Mouse (Mus musculus) adrenal gland (tissue): ENCODE results near the gene Bcap31.

Experiments used
- intact Hi-C: fragments of 180-260 bp; cut with DNase I; formaldehyde crosslinking; loops from one replicate; pipeline ENCODE4 v1.15.1; 2025

Bcap31 gene

DNA sequence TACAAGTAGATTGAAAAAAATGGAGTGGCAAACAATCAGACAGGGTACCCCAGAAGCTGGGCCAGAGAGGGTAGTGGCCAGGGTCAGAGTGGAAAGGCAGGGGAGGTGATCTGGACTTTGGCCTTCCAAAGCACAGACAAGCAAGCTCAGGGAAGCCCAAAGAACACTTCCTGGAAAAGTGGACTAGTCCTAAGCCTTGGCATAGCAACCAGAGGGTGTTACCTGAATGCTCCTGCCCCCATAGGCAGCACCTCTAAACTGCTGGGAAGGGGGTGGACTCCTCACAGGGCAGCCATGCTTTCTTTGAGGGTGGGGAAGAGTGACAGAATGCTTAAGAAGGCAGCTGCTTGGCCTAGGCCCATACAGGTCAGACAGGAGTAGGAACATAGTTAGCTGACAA is 31.0 kb downstream of the Bcap31 start:
- intact Hi-C loops = no loop called here

DNA sequence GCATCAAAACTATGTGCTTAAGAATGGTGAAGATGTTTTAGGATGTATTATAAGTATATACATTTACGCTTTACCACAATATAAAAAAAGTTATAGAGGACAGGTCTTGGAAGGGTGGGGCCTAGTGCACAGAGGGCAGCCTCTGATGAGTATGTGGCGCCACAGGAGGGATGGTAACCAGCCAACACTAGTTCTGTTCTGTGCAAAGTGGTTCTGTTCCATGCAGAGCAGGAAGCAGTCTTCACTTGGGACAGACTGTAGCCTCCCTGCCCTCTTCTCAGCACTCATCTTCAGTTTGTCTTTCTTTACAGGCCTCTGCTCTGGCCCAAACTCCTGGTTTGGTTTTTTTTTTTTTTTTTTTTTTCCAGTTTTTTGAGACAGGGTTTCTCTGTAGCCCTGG is 31.8 kb downstream of the Bcap31 start:
- intact Hi-C loops = no loop called here

DNA sequence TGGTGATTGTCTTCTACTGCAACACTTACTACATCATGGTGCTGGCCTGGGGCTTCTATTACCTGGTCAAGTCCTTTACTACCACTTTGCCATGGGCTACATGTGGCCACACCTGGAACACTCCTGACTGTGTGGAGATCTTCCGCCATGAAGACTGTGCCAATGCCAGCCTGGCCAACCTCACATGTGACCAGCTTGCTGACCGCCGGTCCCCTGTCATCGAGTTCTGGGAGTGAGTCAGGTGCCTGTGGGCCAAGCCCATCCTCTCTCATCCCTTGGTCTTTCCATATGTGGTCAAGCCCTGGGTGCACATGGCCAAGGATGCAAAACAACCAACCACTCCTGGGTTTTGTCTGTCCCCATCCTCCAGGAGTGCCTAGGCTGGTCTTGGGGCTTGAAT is 39.3 kb downstream of the Bcap31 start:
- intact Hi-C loops = no loop called here

DNA sequence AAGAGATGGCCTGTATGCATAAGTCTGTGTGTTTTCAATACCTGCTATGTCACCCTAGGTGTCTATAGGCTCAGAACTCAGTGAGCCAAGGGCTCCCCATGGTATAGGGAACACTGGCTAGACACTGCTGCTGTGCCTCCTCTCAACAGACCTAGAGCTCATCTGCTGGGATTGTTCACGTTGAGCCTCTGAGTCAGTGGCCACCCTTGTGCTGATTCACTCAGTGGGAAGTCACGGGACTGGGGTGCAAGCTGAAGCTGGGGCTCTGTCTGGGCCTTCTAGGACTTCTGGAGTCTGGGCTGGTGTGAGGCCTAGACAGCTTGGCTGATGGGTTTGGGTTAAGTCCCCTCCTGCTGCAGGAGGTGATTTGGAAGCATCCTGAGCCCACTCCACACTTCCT is 40.7 kb downstream of the Bcap31 start:
- intact Hi-C loops = no loop called here

DNA sequence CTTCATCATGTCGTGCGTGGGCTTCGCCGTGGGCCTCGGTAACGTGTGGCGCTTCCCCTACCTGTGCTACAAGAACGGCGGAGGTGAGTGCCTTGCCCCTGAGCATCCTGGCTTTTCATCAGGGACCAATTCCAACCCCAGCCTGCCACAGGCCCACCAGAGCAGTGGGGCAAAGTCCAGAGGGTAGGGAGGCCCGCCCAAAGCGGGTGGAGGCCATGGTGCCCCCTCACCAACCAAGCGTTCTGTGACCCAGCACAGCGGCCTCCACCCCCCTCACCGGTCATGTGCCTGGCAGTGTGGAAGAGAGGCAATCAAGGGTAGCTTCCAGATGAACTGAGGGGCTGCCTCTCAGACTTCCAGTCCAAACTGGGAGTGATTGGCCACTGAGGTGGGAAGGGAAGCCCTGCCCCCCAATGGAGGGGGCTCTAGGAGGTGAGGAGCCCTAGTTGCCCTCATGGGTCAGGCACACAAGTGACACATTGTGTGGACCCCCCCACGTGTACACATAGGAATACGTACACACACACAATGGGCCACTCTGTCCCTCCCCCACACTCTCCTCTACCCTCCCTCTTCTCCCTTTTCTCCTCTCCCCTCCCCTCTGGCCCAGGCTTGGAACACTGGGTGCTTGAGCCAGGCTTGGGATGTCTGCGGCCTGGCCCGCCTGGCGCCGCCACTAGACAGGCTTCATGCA is 41.9 kb downstream of the Bcap31 start:
- intact Hi-C loops = no loop called here

DNA sequence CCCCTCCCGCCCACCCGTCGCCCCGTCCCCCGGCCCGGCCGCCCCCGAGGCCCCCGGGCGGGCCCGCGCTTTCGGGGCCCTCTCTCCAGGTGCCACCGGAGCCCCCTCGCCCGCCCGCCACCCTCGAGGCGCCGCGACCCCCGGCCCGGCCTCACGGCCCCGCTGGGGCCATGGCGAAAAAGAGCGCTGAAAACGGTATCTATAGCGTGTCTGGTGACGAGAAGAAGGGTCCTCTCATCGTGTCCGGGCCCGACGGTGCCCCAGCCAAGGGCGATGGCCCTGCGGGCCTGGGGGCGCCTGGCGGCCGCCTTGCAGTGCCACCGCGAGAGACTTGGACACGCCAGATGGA is 42.4 kb downstream of the Bcap31 start:
- intact Hi-C loops = no loop called here

DNA sequence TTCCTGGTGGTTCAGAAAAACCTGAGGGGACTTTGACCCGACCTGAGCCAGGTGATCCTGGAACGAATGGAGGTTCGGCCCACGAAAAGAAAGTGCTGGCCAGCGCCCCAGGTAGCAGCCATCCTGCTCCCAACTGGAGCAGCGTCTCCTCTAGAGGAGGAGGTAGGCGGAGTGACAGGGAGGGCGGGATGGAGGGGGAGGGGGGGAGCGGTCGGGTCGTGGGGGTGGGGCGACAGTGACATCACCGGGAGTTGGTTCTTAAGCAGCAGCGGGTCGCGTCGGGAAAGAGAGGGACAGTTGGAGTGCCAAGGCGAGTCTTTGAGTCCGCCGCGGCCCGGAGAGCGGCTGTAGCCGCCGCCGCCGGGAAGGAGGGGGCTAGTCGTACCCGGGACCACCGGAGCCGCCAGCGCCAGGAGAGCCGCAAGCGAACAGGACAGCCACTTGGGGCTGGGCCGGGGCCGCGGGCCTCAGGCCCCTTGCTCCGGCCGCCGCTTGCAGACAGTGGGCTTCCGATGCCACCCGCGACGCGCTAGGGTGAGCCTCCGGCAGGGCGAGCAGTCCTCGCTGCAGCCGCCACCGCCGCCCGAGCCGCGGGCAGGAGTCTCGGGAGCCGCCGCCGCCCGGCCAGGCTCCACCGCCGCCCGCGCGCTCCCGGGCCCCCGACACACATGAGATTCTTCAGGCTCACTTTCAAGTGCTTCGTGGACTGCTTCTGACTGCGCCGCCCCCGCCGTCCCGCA is 42.9 kb downstream of the Bcap31 start, which contains the start of gene Slc6a8:
Gene Slc6a8, plus strand, starts transcription at position 272 of the 740 bp plus-strand sequence.
- intact Hi-C loops = no loop called here

DNA sequence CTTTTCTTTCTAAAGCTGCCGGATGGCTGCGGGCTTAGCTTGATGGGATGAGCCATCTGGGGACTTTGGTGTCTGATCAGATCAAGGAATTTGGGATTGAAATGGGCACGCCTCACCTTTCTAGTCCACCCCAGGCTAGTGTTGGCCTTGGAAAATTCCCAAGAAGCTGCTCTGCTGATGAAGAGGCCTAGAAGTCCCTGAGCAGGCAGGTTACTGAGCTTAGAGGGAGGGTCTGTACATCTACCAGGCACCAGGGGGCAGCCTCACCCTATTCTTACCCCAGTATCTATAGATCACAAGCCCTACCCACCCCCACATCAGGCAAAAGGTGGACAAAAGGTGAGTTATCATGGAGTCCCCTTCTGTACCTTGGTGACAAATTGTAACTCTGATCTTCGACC is 43.9 kb downstream of the Bcap31 start:
- intact Hi-C loops = no loop called here

DNA sequence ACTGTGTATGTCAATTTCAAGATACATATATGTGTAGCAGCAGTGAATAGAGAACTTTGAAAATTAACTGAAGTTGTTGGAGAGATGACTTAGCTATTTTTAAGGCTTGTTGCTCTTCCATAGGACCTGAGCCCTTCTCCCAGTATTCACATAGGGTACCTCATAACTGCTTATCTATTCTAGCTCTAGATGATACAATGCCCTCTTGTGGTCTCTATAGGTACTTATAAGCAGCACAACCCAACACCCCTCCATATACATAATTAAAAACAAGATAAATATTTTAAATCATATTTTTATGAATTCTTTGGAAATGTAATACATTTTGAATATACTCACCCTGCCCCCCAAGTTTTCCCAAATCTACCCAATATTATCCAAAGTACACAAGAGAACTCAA is 52.8 kb downstream of the Bcap31 start:
- intact Hi-C loops = no loop called here

DNA sequence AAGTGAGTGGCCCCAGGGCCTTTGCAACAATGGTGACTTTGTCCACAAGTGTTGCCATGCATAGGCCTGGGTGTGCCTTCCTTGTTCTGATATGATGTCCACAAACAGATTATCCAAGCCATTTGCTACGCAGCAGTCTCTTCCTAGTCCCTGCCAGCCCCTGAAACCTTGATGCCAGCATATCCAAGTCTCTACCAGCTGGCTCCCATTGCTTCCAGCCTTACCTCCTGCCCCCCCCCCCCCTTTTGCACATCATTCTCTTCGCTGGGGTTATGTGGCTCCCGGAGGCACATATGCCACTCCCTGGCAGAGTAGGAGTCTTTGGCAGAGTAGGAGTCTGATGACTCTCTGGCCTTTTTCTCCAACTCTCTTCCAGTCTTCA is 55.7 kb downstream of the Bcap31 start:
- intact Hi-C loops = no loop called here

DNA sequence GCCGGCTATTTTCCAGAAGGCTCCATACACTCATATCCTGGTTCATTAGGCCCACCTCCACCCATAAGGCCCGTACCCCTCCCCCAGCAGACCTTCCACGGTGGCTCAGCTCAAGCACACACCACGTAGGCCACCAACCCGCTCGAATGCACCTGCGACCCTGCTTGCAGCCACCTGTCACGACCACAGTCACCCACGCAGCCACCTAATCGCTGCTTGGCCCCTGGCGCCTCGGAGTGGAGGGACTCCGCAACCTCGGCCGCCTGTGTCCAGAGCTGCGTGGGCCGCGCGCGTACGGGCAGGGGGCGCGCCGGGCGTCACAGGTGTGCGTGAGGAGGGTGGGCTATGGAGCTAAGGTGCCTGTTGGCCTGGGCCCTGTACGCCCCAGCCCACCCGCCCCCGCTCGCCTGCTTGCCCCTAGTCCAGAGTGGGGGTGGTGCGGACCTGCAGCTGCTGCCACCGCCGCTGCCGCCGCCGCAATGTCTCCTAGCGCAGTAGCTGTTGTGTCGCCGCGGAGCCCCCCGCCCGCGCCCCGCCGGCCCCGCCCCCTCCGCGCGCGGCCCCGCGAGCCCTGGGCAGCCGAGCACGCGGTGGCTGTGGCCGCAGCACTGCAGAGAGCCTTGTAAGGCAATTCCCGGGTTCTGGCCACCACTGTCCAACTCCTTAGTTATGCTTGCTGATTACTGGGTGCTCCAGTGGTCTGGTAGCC is 56.2 kb downstream of the Bcap31 start, which contains the start of gene Pnck:
Gene Pnck, minus strand, starts transcription at position 543 of the 709 bp plus-strand sequence.
- intact Hi-C loops = loop anchor here (5.0 to 10.0 kb wide), 3 partner anchors 67 to 605 kb away; no protein-coding TSS in a partner anchor

DNA sequence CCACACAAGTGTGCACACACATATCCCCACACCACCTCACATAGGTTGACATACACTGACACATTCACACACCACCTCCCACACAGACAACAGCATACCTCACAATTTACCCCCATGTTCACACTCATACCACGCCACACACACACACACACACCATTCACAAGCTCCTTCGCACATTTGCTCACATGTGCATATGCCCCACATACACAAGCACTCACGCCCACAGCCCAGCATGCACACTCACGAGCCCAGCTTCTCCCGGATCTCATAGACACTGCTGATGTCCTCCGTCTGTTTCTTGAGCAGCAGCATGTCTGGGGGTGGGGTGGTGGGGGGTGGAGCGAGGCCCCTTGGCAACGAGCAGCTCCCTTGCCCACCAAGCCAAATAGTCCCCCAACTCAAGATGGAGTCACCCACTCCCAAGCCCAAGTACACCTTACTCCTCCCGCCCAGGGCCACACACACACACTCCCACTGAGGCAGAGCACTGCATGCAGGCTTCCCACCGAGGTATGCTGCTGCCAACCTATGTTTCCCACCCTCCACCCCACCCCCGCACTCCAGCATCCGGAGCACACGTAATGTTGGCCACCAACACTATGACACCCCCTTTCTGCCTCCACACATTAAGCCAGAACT is 56.9 kb downstream of the Bcap31 start:
- intact Hi-C loops = loop anchor here (5.0 to 10.0 kb wide), 3 partner anchors 67 to 604 kb away; no protein-coding TSS in a partner anchor

DNA sequence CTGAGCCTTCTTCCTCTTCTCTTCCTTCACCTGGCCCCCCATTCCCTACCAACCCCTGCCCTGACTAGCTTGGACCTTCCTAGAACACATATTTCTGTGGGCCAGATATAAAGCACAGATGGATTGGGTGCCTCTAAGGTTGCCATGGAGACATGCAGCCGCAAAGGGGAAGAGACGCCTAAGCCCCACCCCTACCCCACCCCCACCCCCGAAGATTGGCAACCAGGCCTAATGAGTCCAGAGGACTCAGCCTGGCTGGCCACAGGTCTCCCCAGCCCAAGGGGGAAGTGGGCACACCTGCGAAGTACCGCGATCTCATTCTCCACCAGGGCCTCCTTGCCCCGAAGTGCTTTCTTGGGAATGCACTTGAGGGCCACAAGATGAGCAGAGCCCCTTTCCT is 57.6 kb downstream of the Bcap31 start:
- intact Hi-C loops = loop anchor here (5.0 to 10.0 kb wide), 3 partner anchors 66 to 604 kb away; no protein-coding TSS in a partner anchor

DNA sequence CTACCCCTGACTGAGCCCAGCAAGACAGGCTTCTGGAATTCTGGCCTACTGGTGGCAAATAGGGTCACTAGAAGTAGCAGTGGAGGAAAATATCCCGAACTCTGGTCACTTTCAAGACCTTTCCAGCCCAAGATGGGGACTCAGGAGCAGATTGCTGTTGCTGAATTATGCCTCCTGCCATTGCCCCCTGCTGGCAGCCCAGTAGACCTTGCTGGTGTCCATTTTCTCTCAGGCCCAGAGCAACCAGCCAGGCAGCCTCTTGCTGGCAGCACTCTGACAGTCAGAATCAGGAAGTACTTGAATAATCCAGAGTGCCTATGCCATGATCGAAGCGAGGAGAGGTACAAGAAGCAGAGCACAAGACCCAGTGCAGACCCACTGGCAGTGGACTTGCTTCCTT is 60.4 kb downstream of the Bcap31 start:
- intact Hi-C loops = loop anchor here (5.0 to 10.0 kb wide), 3 partner anchors 63 to 601 kb away; no protein-coding TSS in a partner anchor

DNA sequence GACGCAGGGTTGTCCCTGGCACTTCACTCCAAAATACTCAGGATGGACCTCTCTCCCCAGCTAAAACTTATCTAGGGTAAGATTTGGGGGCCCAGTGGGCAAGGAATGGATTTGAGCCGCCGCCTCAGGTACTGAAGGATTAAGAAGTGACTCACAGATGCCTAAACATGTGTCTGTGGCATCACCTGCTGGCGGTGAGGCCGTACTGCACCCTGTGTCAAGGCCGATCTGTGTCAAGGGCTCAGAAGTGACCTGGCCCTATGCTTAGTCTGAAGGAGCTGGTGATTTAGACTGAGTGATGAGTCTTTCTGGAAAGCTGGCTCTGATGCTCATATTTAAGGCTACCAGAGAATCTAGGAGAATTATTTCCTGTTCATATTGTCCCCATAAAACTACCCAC is 61.8 kb downstream of the Bcap31 start:
- intact Hi-C loops = loop anchor here (10.0 kb wide), 1 partner anchor 599 kb away; no protein-coding TSS in a partner anchor

DNA sequence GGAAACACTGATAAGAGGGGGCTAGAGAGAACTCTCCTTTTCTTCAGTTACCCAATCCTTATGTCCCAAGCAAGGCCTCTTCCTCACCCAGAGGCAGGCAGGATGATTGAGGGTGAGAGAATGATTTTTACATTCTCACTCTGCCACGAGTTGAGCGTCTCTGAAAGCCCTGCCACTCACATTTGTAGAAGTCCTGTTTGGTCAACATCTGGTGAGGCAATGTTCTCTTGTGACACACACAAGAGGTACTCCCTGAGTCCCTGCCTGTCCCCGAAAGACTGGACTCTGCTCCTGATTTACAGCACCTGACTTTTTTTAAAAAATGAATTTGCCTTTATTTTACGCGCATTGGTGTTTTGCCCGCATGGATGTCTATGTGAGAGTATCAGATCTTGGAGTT is 62.6 kb downstream of the Bcap31 start:
- intact Hi-C loops = loop anchor here (10.0 kb wide), 1 partner anchor 599 kb away; no protein-coding TSS in a partner anchor

DNA sequence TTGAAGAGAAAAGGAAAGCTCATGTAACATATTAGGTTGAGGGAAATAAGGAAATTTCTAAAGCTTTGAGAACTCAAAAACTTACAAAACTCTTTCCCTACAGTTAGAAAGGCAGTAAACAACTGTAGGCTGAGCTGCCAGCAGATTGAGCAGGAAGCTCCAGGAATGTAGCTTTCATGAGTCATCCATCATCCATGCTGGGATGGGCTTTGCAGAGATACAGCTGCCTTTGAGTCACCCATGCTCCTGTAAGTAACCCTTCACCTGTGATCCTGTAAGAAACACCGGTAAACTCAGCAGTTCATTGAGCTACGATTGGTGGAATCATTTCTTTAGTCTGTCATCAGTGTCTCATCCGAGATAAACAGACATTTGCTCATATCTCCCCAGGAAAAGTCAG is 65.1 kb downstream of the Bcap31 start:
- intact Hi-C loops = loop anchor here (10.0 kb wide), 1 partner anchor 596 kb away; no protein-coding TSS in a partner anchor

DNA sequence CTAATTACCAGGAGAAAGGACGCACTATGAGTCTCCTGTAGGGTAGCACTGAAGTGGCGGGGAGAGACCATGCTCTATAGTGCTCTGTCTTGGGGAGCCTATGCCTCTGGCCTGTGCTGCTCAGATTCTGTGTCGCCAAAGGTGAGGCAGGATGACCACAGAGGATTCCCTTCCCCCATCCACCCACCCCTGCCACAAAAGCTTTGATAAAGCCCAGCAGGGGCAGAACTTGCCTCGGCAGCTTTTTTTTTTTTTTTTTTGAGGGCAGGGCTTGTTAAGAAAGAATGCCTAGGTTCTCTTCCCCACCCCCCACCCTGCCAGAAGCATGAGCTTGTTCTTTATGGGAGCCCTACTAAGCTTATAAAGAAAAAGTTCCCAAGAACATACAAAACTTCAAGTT is 70.9 kb downstream of the Bcap31 start:
- intact Hi-C loops = no loop called here

DNA sequence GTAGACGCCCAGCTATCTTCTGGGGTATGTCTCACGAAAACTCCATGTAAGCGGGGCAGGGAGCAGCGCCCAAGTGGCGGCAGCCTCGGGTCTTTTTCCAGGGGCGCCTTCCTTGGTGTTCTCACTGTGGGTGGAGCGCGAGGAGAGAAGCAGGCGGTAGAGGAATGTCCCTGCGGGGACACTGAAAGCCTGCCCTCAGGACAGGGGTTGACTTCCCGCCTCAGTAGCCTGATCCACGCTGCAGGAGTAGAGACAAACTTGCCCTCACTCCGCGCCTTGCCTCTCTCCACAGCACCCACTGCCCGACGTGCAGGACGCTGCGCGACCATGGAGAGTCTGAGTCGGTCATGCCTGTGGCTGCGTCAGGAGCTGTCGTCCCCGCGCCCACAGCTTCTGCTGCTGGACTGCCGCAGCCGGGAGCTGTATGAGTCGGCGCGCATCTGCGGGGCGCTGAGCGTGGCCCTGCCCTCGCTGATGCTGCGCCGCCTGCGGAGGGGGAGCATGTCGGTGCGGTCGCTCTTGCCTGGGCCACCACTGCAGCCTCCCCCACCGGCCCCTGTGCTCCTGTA is 76.0 kb downstream of the Bcap31 start:
- intact Hi-C loops = no loop called here

DNA sequence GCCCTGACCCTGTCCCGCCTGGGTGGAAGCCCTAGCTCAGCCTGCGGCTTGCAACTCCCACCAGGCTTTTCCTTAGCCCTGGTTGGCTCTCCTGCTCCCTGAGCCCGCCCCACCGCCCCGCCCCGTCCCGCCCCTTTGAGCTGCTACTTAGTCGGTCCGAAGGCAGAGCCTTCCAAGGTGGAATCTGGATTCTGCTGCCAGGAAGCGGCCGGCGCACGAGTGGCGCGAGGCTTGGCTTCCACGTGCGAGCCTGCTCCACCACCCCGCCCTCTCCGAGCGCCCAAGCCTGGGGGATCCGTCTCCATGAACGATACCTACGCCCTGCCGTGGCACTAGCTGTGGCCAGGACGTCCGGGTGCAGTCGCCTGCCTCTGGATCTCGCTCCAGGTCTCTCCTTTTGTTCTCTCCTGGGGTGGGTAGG is 76.7 kb downstream of the Bcap31 start, which contains the start of gene Dusp9:
Gene Dusp9, plus strand, starts transcription at position 165 of the 421 bp plus-strand sequence.
- intact Hi-C loops = no loop called here

DNA sequence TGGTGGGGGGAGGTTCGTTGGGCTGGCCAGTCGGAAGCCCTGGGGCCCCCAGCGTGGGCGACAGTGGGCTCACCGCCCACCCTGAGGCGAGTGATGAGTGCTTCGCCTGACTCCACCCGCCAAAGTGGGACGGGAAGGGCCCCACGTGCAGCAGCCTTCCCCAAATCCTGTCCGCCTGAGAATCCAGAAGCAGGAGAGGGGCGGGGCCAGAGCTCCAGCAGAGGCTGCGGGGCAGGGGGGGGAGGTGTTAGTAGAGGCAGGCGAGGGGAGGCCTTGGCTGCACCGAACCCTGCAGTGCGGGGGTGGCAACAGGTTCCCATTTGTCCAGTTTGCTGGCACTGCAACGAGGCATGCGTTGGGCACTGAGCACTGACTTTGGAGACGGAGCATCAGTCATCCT is 78.6 kb downstream of the Bcap31 start:
- intact Hi-C loops = no loop called here
